Mouse (Mus musculus) megakaryocyte, embryonic 14.5 days (primary cell): Measurements from ENCODE around the gene Afg3l1.

Source experiments
- FLI1 ChIP-seq: IDR thresholded peaks from 2 replicates; pipeline ENCODE4 v1.6.1; 2012; ENCODE audit warnings: low read length, inconsistent platforms, mixed read lengths
- GATA1 ChIP-seq: IDR thresholded peaks from 3 replicates; pipeline ENCODE4 v1.6.1; 2012; ENCODE audit warnings: mixed read lengths, low read length, inconsistent platforms, borderline replicate concordance

DNA sequence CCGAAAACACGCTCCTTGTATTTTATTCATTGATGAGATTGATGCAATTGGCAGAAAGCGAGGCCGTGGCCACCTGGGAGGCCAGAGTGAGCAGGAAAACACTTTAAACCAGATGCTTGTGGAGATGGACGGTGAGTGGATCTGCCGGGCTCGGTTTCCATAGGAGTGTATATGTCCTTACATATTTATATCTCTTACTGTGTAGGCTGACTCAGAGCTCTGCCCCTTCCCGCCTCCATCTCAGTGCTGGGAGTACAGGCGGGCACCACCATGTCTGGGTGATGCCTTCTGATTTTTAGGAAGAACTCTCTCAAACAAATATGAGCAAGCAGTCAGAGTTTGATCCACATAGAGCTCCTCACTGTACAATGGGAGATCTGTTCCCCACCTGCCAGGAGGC lies 15.2 kb downstream of the Afg3l1 start:
- TF ChIP-seq FLI1, result no peak
- TF ChIP-seq GATA1, result no peak
